Mouse (Mus musculus) ES-Bruce4 (cell line): Measurements from ENCODE around the gene Plk3. TPM values are rescaled to one million over a fixed set of nuclear protein-coding genes. Genes with fewer than 3 reads are reported as not detected.

ENCODE experiments used
- H3K27ac ChIP-seq: 2 replicates; pipeline ENCODE4 v1.5.1; 2012; ENCODE audit warnings: low read length, inconsistent platforms; ENCODE audit not compliant: insufficient read depth
- H3K27me3 ChIP-seq: 2 replicates; pipeline ENCODE4 v1.6.1; 2012; ENCODE audit warnings: mild to moderate bottlenecking, low read length, inconsistent platforms; ENCODE audit not compliant: control insufficient read depth, poor library complexity, insufficient read depth, severe bottlenecking
- H3K36me3 ChIP-seq: 2 replicates; pipeline ENCODE4 v1.6.1; 2012; ENCODE audit warnings: inconsistent platforms, mild to moderate bottlenecking, low read length, moderate library complexity; ENCODE audit not compliant: control insufficient read depth, poor library complexity, insufficient read depth, severe bottlenecking
- H3K4me1 ChIP-seq: one replicate; pipeline ENCODE4 v1.8.1; 2011; ENCODE audit warnings: low read length; ENCODE audit not compliant: control insufficient read depth, insufficient read depth
- H3K4me3 ChIP-seq: 2 replicates; pipeline ENCODE4 v1.5.1; 2011; ENCODE audit warnings: low read depth, mild to moderate bottlenecking, low read length
- H3K9ac ChIP-seq: 2 replicates; pipeline ENCODE4 v1.6.1; 2012; ENCODE audit warnings: low read depth, mild to moderate bottlenecking, inconsistent platforms; ENCODE audit not compliant: poor library complexity, severe bottlenecking
- H3K9me3 ChIP-seq: replicated peaks from 2 replicates; pipeline ENCODE4 v1.6.1; 2012; ENCODE audit warnings: mild to moderate bottlenecking, low read length, inconsistent platforms; ENCODE audit not compliant: control insufficient read depth, poor library complexity, insufficient read depth, severe bottlenecking
- CTCF ChIP-seq: IDR thresholded peaks from one replicate; pipeline ENCODE4 v1.8.1; 2011; ENCODE audit warnings: low read depth, low read length
- EP300 ChIP-seq: IDR thresholded peaks from 2 replicates; pipeline ENCODE4 v1.6.1; 2011; ENCODE audit warnings: low read depth, low read length; ENCODE audit not compliant: insufficient read depth
- POLR2A ChIP-seq: IDR thresholded peaks from one replicate; pipeline ENCODE4 v1.8.1; 2011; ENCODE audit warnings: low read length; ENCODE audit not compliant: insufficient read depth
- polyA plus RNA-seq: library from polyadenylated mRNA; stranded (reverse); fragments of >200 nt; gene quantifications from 2 replicates; pipeline ENCODE4 v1.2.4, GENCODE M21; 2011; ENCODE audit warnings: low read depth; ENCODE audit not compliant: missing spikeins, insufficient read depth, insufficient read length

The Plk3 gene
- polyA plus RNA-seq, 1 experiment: 12.1 TPM

- Histone ChIP-seq H3K4me3 (no peak overlapping the region), H3K36me3 (peaks cover 53% of the 10 kb centered on the region), H3K27ac (peak overlapping the region; percentile 73), H3K4me1 (no peaks in the 10 kb centered on the region), H3K27me3 (no peaks in the 10 kb centered on the region), H3K9ac (no peak overlapping the region), H3K9me3 (no peaks in the 10 kb centered on the region)
- no peak for TF ChIP-seq CTCF
- no peak for TF ChIP-seq POLR2A
- TF ChIP-seq EP300: no peak
These were observed 16.5 kb upstream of the Plk3 start for GRCm38 (mm10) chr4:117150212-117150733.

DNA sequence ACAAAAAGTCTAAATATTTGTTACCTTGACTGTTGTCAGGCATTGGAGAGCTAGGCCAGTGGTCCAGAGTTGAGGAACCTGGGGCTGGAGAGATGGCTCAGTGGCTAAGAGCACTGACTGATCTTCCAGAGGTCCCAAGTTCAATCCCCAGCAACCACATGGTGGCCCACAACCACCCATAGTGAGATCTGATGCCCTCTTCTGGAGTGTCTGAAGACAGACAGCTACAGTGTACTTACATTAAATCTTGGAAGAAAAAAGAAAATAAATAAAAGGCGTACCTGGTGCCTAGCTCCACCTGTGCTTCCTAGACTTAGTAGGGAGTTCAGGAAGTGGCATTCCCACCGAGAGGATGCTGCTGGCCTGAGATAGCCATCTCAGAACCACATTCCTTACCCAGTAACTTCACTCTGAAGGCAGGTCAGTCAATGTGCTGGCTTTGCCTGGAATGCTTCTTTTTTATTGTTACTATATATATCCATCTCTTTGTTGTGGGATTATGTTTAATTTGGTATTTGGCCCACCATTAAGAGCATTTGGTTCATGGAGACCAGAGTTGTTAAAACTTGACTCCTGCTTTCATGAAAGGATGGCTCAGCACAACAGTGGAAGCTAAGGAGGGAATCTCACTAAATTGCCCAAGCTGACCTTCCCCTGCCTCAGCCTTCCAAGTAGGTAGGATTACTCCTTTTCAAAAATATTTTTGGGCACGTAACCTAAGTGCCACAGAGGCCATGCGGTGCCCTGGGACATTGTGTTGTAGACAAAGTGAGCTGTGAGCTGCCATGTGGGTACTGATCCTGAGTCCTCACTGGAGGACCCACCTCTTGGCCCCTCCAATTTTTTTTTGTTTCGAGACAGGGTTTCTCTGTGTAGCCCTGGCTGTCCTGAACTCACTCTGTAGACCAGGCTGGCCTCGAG is 15.8 kb upstream of the Plk3 start:
- TF ChIP-seq POLR2A (no peak), EP300 (no peak), CTCF (no peak)
- H3K4me3 ChIP-seq: peak overlapping the region; percentile 8; the same call in 1 of the 2 replicates
- peak overlapping the region; percentile 13; the same call in 1 of the 2 replicates for H3K9ac ChIP-seq
- H3K27me3 ChIP-seq: no peaks in the 10 kb centered on the region
- no peaks in the 10 kb centered on the region for H3K4me1 ChIP-seq
- H3K9me3 ChIP-seq: no peaks in the 10 kb centered on the region
- peak overlapping the region; percentile 73 for H3K27ac ChIP-seq
- peaks cover 46% of the 10 kb centered on the region for H3K36me3 ChIP-seq

DNA sequence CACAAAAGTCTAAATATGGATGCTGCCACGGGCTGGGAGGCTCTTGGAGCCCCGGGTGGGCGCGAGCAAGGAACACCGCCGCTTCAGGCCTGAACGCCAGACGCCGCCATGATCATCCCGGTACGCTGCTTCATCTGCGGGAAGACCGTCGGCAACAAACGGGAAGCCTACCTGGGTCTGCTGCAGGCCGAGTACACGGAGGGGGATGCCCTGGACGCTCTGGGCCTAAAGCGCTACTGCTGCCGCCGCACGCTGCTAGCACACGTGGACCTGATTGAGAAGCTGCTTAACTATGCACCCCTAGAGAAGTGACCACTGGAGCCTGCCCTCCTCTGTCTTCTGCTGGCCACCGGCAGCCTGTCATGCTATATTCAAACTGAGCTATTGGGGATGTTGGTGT is 15.1 kb upstream of the Plk3 start:
- peak overlapping the region; percentile 13 for H3K9ac ChIP-seq

DNA sequence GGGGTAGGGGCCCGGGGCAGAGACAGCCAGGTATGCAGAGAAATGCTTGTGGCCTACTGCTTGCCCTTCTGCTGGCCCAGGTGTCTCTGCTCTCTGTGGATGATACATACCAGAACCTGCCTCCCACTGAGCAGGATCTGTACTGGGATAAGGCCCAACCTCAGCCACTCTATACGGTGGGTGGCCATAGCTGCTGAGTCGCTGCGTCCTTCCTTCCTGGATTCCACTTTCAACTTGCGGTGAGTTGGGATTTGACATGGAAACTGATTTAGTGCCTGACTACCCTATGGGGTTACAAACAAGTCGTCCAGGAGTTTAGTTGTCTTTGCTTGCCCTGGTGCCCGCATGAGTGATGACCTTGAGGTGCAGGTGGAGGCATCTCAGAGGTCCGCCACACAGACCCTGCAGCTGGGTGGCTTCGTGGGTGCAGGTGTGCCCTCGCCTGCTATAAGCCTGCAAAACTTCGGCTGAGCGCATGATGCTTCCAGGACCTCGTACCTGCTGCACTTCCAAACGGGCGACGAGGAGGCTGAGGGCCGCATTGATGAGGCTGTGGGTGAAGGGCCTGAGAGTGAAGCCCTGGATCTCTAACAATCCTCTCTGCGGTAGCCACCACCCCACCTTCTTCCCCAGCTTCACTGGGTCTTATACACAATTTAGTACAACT is 14.4 kb upstream of the Plk3 start:
- Histone ChIP-seq H3K36me3 (peaks cover 32% of the 10 kb centered on the region), H3K27me3 (no peaks in the 10 kb centered on the region), H3K9me3 (no peaks in the 10 kb centered on the region), H3K4me3 (no peak overlapping the region), H3K27ac (peak overlapping the region; percentile 5; the same call in 1 of the 2 replicates), H3K4me1 (no peaks in the 10 kb centered on the region), H3K9ac (peak overlapping the region; percentile 13)
- no peak for TF ChIP-seq CTCF

More for the DNA sequence above, 15.1 kb upstream of the Plk3 start:
- Histone ChIP-seq H3K9me3 (no peaks in the 10 kb centered on the region), H3K4me1 (no peaks in the 10 kb centered on the region), H3K4me3 (peak overlapping the region; percentile 8), H3K27ac (peak overlapping the region; percentile 5), H3K27me3 (no peaks in the 10 kb centered on the region), H3K36me3 (peaks cover 39% of the 10 kb centered on the region)
- TF ChIP-seq EP300: no peak
- TF ChIP-seq CTCF: no peak
- TF ChIP-seq POLR2A: no peak

GRCm38 (mm10) chr4:117146176-117146575 is 12.4 kb upstream of the Plk3 start:
- H3K9ac ChIP-seq: no peak overlapping the region
- no peak overlapping the region for H3K4me3 ChIP-seq
- no peak overlapping the region for H3K27ac ChIP-seq

More at GRCm38 (mm10) chr4:117146176-117146575, 12.4 kb upstream of the Plk3 start:
- no peaks in the 10 kb centered on the region for H3K4me1 ChIP-seq
- no peaks in the 10 kb centered on the region for H3K9me3 ChIP-seq
- peaks cover 16% of the 10 kb centered on the region for H3K36me3 ChIP-seq
- TF ChIP-seq CTCF: peak; percentile 99
- TF ChIP-seq EP300: no peak
- no peaks in the 10 kb centered on the region for H3K27me3 ChIP-seq
